Mouse (Mus musculus): ENCODE measurements around the gene Gucy1b2. TPM values are rescaled to one million over a fixed set of nuclear protein-coding genes. Genes with fewer than 3 reads are reported as not detected.

The Gucy1b2 gene
- polyA plus RNA-seq, 1 experiment, result not detected

DNA sequence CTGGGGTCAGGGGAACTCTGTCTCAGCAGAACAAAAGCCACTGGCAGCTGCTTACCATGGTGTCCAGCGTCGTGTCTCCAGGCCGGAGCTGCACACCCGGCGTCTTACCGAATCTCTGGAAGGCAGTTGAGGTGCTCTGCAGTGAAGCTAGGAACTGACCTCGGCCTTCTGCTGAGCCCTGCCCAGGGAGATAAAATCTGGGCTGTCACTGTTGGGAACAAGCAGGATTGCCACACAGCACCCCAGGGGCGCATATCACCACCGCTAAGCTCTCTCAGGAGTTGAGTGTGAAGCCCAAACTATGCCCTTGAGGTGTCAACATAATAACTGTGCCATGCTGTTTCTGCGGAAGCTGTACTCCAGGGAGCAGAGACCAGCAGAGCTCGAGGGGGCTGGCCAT is 2.8 kb downstream of the Gucy1b2 start:
- H3K4me3 ChIP-seq (replicated peaks), result no peak overlapping the region
- no peaks in the 10 kb centered on the region for H3K36me3 ChIP-seq (ENCODE audit: control insufficient read depth)
- no peaks in the 10 kb centered on the region for H3K9me3 ChIP-seq (ENCODE audit: control insufficient read depth, low read length)
- TF ChIP-seq TAL1 (IDR thresholded peaks at IDR 0.05; ENCODE audit: low read length) (no peak), GATA1 (IDR thresholded peaks at IDR 0.05; ENCODE audit: low read length) (no peak)
- no peaks in the 10 kb centered on the region for H3K27me3 ChIP-seq (ENCODE audit: control insufficient read depth)
- no peaks in the 10 kb centered on the region for H3K4me1 ChIP-seq (ENCODE audit: control insufficient read depth)

DNA sequence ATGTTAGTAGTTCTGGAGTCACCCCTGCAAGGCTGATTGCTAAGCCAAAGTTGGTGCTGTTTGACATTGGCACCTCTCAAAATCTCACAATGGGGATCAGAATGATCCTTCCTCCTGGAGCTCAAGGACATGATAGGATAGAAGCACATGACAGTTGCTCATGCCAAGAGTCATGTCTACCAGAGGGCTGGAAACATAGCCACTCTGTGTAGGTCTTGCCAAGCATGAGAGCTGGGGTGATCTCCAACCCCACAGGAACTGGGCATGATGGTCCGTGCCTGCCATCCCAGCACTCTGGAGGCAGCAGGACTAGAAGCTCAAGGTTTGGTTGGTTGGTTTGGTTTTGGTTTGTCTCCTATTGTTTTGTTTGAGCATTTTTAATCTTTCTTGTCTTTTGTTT is 5.4 kb downstream of the Gucy1b2 start:
- no peak for TF ChIP-seq TAL1 (IDR thresholded peaks at IDR 0.05; ENCODE audit: low read length)
- TF ChIP-seq GATA1 (IDR thresholded peaks at IDR 0.05; ENCODE audit: low read length), result no peak
- Histone ChIP-seq H3K9me3 (ENCODE audit: control insufficient read depth, low read length) (no peaks in the 10 kb centered on the region), H3K27me3 (ENCODE audit: control insufficient read depth) (no peaks in the 10 kb centered on the region), H3K36me3 (ENCODE audit: control insufficient read depth) (no peaks in the 10 kb centered on the region), H3K4me1 (ENCODE audit: control insufficient read depth) (no peaks in the 10 kb centered on the region), H3K4me3 (replicated peaks) (no peak overlapping the region)

DNA sequence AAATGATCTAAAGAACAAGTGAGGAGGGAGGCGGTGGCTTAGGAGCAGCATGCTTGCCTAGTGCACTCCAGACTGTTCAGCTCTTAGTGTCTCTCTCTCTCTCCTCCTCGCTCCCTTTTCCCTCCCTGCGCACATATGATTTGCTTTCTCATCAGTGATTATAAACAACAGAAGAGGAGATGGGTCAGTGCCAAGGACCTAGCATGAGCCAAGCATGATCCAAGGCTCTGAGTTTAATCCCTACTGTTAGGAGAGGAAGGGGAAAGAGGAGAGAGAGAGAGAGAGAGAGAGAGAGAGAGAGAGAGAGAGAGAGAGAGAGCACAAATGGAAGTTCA is 8.9 kb downstream of the Gucy1b2 start:
- no peaks in the 10 kb centered on the region for H3K4me1 ChIP-seq (ENCODE audit: control insufficient read depth)
- TF ChIP-seq GATA1 (IDR thresholded peaks at IDR 0.05; ENCODE audit: low read length) (no peak), TAL1 (IDR thresholded peaks at IDR 0.05; ENCODE audit: low read length) (no peak)
- no peaks in the 10 kb centered on the region for H3K9me3 ChIP-seq (ENCODE audit: control insufficient read depth, low read length)
- no peaks in the 10 kb centered on the region for H3K36me3 ChIP-seq (ENCODE audit: control insufficient read depth)
- no peak overlapping the region for H3K4me3 ChIP-seq (replicated peaks)
- H3K27me3 ChIP-seq (ENCODE audit: control insufficient read depth), result no peaks in the 10 kb centered on the region

DNA sequence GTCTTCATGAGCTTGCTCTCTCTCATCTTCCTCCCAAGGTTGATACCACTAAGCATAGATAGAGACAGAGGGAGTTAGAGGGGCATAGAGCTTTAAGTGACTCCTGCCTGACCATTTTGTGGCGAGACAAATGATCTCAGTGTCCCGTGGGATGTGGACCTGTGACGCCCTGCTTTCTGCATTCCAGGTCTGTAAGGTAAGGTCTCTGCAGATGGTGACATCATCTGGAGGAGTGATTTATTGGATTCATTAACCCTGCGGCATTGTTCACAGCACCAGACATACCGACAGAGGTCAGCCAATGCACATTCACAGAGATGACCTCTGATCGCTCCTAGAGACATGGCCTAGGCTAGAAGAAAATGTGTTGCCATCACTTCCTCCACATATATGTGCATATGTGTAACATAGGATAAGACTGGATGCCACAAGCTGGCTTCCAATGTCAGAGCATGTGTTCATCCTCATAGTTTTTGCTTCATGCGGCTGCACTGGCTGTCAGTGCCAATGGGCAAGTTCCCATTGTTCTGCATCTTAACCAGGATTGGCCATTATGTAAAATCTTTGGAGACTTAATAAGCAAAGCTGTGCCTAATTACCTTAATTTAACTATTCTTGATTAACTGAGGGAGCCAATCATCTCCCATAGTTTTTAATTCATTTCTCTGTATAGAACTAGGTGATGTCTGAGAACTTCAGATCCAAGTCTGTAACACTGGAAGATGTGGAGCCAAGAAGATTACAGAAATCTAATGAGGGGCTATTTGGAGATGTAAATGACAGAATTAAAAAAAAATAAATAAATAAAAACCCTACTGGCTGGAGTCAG is 9.5 kb downstream of the Gucy1b2 start:
- no peaks in the 10 kb centered on the region for H3K4me1 ChIP-seq (ENCODE audit: control insufficient read depth)
- H3K27me3 ChIP-seq (ENCODE audit: control insufficient read depth), result no peaks in the 10 kb centered on the region
- no peaks in the 10 kb centered on the region for H3K9me3 ChIP-seq (ENCODE audit: control insufficient read depth, low read length)
- H3K4me3 ChIP-seq (replicated peaks), result no peak overlapping the region
- TF ChIP-seq TAL1 (IDR thresholded peaks at IDR 0.05; ENCODE audit: low read length), result no peak
- no peak for TF ChIP-seq GATA1 (IDR thresholded peaks at IDR 0.05; ENCODE audit: low read length)
- no peaks in the 10 kb centered on the region for H3K36me3 ChIP-seq (ENCODE audit: control insufficient read depth)

DNA sequence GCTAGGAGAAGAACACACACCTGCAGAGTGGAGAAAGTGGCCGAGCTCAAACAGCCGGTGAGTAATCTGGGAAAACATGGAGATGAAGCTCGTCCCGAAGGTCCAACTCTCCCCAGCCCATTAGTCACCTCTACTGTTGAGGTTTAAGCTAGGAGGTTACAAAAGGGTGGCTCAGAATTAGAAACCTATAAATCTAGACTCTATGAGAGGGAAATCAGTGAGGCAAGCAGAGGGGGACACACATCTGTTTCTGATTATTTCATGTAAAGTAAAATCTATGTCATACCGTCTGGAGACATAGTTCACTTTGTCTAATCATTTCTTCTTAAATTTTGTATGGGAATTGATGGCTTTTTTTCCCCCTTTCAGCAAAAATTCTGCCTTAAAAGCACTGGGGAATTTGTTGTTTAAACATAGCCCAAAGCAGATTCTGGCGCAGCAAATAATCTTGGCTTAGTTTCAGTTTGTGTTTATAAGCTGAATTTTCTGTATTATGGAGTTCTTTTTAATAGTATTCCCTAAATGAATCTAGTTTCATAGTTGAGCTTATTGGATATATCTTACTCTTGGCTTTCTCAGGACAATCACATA is 12.2 kb downstream of the Gucy1b2 start:
- TF ChIP-seq TAL1 (IDR thresholded peaks at IDR 0.05; ENCODE audit: low read length), result no peak
- TF ChIP-seq GATA1 (IDR thresholded peaks at IDR 0.05; ENCODE audit: low read length), result no peak
- no peaks in the 10 kb centered on the region for H3K4me1 ChIP-seq (ENCODE audit: control insufficient read depth)
- H3K36me3 ChIP-seq (ENCODE audit: control insufficient read depth), result no peaks in the 10 kb centered on the region
- no peaks in the 10 kb centered on the region for H3K9me3 ChIP-seq (ENCODE audit: control insufficient read depth, low read length)
- H3K4me3 ChIP-seq (replicated peaks), result no peak overlapping the region
- no peaks in the 10 kb centered on the region for H3K27me3 ChIP-seq (ENCODE audit: control insufficient read depth)

DNA sequence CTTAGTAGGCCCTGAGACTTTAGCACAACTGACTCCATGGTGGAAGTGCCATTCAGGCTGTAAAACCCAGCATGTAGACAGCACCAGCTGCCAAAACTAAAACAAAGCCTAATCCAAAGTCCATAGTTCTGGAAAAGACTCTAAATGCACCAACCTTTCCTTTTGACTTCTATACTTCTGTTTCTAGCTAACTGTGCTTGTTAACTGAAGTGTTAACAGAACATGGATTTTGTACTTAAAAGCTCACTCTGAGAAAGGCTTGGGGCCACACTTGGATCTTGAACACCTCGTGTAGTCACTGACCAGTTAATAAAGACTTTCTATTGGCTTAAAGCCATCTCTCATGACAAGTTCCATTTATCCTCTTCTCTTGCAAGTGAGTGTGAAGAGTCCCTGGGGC is 13.1 kb downstream of the Gucy1b2 start:
- no peaks in the 10 kb centered on the region for H3K4me1 ChIP-seq (ENCODE audit: control insufficient read depth)
- no peaks in the 10 kb centered on the region for H3K9me3 ChIP-seq (ENCODE audit: control insufficient read depth, low read length)
- H3K27me3 ChIP-seq (ENCODE audit: control insufficient read depth), result no peaks in the 10 kb centered on the region
- H3K4me3 ChIP-seq (replicated peaks), result no peak overlapping the region
- no peaks in the 10 kb centered on the region for H3K36me3 ChIP-seq (ENCODE audit: control insufficient read depth)
- no peak for TF ChIP-seq GATA1 (IDR thresholded peaks at IDR 0.05; ENCODE audit: low read length)
- no peak for TF ChIP-seq TAL1 (IDR thresholded peaks at IDR 0.05; ENCODE audit: low read length)

GRCm38 (mm10) chr14:62440036-62440435 is 16.1 kb downstream of the Gucy1b2 start:
- Histone ChIP-seq H3K9me3 (ENCODE audit: control insufficient read depth, low read length) (no peaks in the 10 kb centered on the region), H3K36me3 (ENCODE audit: control insufficient read depth) (no peaks in the 10 kb centered on the region), H3K27me3 (ENCODE audit: control insufficient read depth) (no peaks in the 10 kb centered on the region), H3K4me3 (replicated peaks) (no peak overlapping the region), H3K4me1 (ENCODE audit: control insufficient read depth) (no peaks in the 10 kb centered on the region)
- no peak for TF ChIP-seq TAL1 (IDR thresholded peaks at IDR 0.05; ENCODE audit: low read length)
- no peak for TF ChIP-seq GATA1 (IDR thresholded peaks at IDR 0.05; ENCODE audit: low read length)

DNA sequence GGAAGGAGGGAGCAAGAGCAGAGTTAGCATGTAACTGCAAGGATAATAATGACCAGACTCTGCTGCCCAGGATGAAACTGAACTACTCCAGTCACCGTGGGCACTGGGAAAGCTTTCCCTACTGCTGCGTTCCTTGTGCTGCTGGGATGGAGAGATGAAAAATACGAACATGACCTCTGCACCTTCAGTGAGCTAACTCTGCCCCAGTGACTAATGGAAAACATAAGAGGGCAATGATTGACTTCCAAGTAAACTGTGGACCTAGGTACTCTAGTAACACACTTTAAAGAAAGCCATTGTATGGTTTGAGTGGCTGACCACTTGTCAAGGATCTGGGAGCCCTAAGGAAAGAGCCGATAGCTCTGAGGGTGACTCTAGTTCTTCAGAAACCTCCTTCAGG is 17.9 kb downstream of the Gucy1b2 start:
- no peak overlapping the region for H3K4me3 ChIP-seq (replicated peaks)
- H3K9me3 ChIP-seq (ENCODE audit: control insufficient read depth, low read length), result no peaks in the 10 kb centered on the region
- no peaks in the 10 kb centered on the region for H3K36me3 ChIP-seq (ENCODE audit: control insufficient read depth)
- H3K4me1 ChIP-seq (ENCODE audit: control insufficient read depth), result no peaks in the 10 kb centered on the region
- TF ChIP-seq GATA1 (IDR thresholded peaks at IDR 0.05; ENCODE audit: low read length) (no peak), TAL1 (IDR thresholded peaks at IDR 0.05; ENCODE audit: low read length) (no peak)
- no peaks in the 10 kb centered on the region for H3K27me3 ChIP-seq (ENCODE audit: control insufficient read depth)

DNA sequence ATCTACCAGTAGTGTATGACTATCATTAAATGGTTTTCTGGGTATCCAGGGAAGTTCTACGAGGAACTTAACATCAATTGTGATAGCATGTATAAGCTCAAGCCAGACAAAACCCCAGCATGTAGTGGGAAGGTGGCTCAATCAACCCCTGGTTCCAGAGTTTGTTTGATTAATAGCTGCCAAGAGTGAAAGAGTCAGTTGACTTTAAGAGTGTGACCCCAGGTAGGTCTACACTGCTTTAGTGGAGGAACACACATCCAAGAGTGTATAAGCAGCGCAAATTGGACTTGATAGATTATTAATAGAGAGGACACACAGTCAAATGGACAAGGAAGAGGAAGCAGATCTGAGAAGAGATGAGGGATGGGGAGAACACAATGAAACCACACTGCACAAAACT is 18.3 kb downstream of the Gucy1b2 start:
- no peaks in the 10 kb centered on the region for H3K9me3 ChIP-seq (ENCODE audit: control insufficient read depth, low read length)
- TF ChIP-seq GATA1 (IDR thresholded peaks at IDR 0.05; ENCODE audit: low read length), result no peak
- TF ChIP-seq TAL1 (IDR thresholded peaks at IDR 0.05; ENCODE audit: low read length), result no peak
- H3K4me1 ChIP-seq (ENCODE audit: control insufficient read depth), result no peaks in the 10 kb centered on the region
- H3K36me3 ChIP-seq (ENCODE audit: control insufficient read depth), result no peaks in the 10 kb centered on the region
- H3K27me3 ChIP-seq (ENCODE audit: control insufficient read depth), result no peaks in the 10 kb centered on the region
- H3K4me3 ChIP-seq (replicated peaks), result no peak overlapping the region

Data from erythroblast, embryonic 14.5 days (primary cell).